Mouse (Mus musculus): ENCODE data around the gene Cdh1. TPM values are rescaled to one million over a fixed set of nuclear protein-coding genes. Genes with fewer than 3 reads are reported as not detected.
"Not testable (repeated sequence)": the region's sequence is repeated elsewhere in the genome, so short reads cannot be mapped to it uniquely, and the experiment has no call there.

The Cdh1 gene
- polyA plus RNA-seq, 1 experiment from 2014 or later, result 1.7 TPM

- Histone ChIP-seq H3K27ac (no peak overlapping the region), H3K4me3 (peak overlapping the region; percentile 52), H3K36me3 (no peaks in the 10 kb centered on the region), H3K9me3 (no peaks in the 10 kb centered on the region), H3K4me1 (replicated peaks) (peaks cover 16% of the 10 kb centered on the region), H3K9ac (peak overlapping the region; percentile 61; the same call in 1 of the 2 replicates), H3K4me2 (peak overlapping the region; percentile 94), H3K27me3 (peaks cover 62% of the 10 kb centered on the region)
- no peak for ATAC-seq (ENCODE audit: low FRiP score)
- 1% methylated on average over 19 of the region's 19 CpGs for WGBS
Observed at GRCm38 (mm10) chr8:106603933-106604332, 782 bp downstream of the Cdh1 start.

DNA sequence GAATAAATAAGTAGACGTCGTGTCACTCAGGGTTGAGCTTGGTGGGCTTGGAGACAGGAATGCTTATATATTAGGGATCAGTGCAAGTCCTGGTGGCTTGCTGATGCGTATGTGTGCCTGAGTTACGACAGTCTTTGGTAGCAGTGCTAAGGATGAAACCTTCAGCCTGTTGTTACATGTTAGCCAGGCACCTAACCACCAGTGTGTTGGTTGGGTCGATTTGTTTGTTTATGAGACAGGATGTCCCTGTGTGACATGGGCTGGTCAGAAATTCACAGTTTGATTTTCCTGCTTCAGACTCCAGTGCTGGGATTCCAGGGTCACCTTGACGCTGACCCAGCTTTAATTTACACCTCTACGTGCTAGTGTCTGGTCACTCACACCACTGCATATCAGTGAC lies 2.5 kb downstream of the Cdh1 start:
- 74% methylated on average over 7 of the region's 7 CpGs for WGBS
- Histone ChIP-seq H3K27ac (no peak overlapping the region), H3K9me3 (no peaks in the 10 kb centered on the region), H3K4me1 (replicated peaks) (peaks cover 16% of the 10 kb centered on the region), H3K36me3 (no peaks in the 10 kb centered on the region), H3K27me3 (peaks cover 62% of the 10 kb centered on the region), H3K4me3 (no peak overlapping the region), H3K9ac (no peak overlapping the region), H3K4me2 (no peak overlapping the region)
- ATAC-seq (ENCODE audit: low FRiP score), result no peak

GRCm38 (mm10) chr8:106606121-106606520 lies 3.0 kb downstream of the Cdh1 start:
- no peak overlapping the region for H3K27ac ChIP-seq
- H3K9ac ChIP-seq, result no peak overlapping the region
- no peaks in the 10 kb centered on the region for H3K9me3 ChIP-seq
- H3K4me2 ChIP-seq, result no peak overlapping the region
- H3K36me3 ChIP-seq, result no peaks in the 10 kb centered on the region
- H3K4me3 ChIP-seq, result no peak overlapping the region
- H3K27me3 ChIP-seq, result peaks cover 62% of the 10 kb centered on the region
- no peak for ATAC-seq (ENCODE audit: low FRiP score)
- H3K4me1 ChIP-seq (replicated peaks), result peaks cover 16% of the 10 kb centered on the region
- 52% methylated on average over 4 of the region's 4 CpGs for WGBS

DNA sequence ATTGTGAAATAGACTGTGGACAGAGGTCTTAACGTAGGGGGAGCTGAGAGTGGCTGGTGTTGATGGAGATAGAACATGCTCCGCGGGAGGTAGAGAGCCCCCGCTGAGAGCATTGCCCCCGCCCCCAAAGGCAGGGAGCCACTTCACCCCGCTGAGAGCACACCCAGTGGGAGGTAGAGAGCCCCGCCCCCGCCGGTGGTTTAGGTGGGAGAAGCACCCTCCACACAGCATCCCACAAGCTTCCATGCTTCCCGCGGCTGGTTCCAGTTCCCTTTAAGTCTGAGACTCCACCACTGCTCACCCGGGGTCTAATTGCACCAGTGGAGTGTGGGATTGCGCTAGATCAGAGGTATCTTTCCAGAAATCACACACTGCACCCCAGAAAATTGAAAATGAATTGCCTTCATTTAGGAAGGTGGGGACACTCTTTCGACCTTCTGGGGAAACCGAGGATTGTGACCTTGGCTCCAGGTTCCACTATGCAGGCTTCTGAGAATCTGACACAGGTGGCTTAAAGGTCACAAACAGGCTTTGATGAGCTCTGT lies 3.5 kb downstream of the Cdh1 start:
- Histone ChIP-seq H3K4me3 (no peak overlapping the region), H3K36me3 (no peaks in the 10 kb centered on the region), H3K9me3 (no peaks in the 10 kb centered on the region), H3K27ac (no peak overlapping the region), H3K27me3 (peaks cover 57% of the 10 kb centered on the region), H3K4me1 (replicated peaks) (peaks cover 16% of the 10 kb centered on the region), H3K4me2 (no peak overlapping the region), H3K9ac (no peak overlapping the region)
- ATAC-seq (ENCODE audit: low FRiP score), result no peak
- WGBS, result 41% methylated on average over 15 of the region's 15 CpGs

GRCm38 (mm10) chr8:106607783-106608182 lies 4.6 kb downstream of the Cdh1 start:
- peaks cover 46% of the 10 kb centered on the region for H3K27me3 ChIP-seq
- ATAC-seq (ENCODE audit: low FRiP score); H3K4me2 ChIP-seq; H3K4me3 ChIP-seq; H3K36me3 ChIP-seq; H3K9ac ChIP-seq; H3K9me3 ChIP-seq; H3K27ac ChIP-seq: not testable (repeated sequence)
- peaks cover 14% of the 10 kb centered on the region for H3K4me1 ChIP-seq (replicated peaks)
- 87% methylated on average over 4 of the region's 4 CpGs for WGBS

DNA sequence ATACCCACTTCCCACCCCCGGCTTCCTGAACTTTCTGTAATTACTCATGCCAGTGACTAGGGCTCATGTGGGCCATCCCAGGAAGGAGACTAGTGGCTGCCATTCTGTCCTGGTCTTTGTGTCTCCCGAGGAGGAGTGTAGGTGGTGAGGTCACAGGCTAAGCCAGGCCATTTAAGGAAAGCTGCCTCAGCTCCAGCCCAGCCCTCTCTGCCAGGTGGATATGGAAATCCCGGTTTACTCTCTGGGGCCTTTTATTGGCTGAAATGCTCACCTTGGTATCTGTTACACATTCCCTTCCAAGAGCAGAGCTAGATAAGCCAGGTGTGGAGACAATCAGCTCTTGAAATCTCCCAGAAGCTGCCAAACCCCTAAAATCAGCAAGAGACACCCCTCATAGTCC lies 5.3 kb downstream of the Cdh1 start:
- Histone ChIP-seq H3K27me3 (peaks cover 40% of the 10 kb centered on the region), H3K36me3 (no peaks in the 10 kb centered on the region), H3K4me2 (no peak overlapping the region), H3K4me1 (replicated peaks) (peaks cover 8% of the 10 kb centered on the region), H3K9ac (no peak overlapping the region), H3K9me3 (no peaks in the 10 kb centered on the region), H3K27ac (no peak overlapping the region), H3K4me3 (no peak overlapping the region)
- 62% methylated on average over 3 of the region's 3 CpGs for WGBS
- no peak for ATAC-seq (ENCODE audit: low FRiP score)

DNA sequence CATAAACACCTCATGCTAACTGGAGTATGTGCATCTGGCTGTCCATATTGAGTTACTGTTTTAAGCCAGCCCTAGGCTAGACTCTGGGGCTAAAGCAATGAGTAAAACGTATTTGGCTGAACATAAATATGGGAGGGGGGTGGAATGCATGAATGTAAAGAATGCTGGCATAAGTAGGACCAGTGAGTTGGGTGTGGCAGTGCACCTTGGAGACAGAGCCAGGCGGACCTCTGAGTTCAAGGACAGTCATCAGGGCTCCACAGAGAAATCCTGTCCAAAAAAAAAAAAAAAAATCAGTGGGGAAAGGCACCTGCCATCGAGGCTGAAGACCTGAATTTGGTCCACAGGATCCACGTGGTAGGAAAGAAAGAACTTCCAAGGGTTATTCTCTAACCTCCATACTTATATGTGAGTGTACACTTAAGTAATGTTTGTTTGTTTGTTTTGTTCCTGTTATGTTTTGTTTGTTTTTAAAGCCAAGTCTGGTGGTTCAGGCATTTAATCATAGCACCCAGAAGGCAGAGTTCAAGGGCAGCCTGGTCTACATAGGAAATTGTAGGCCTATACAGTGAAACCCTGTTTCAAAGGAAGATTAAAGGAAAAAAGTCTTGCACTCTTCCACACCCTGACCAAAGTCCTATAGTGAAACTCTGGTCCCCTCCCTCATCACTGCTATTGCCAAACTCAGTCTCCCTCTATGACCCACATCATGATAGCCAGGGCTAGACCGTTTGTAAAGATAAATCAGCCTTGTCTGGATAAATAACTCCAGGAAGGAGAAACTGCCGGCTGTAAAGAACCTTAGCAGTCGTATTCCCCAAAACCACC lies 6.1 kb downstream of the Cdh1 start:
- no peaks in the 10 kb centered on the region for H3K9me3 ChIP-seq
- ATAC-seq (ENCODE audit: low FRiP score), result no peak
- WGBS, result 79% methylated on average over 7 of the region's 7 CpGs

GRCm38 (mm10) chr8:106610958-106611640 lies 7.9 kb downstream of the Cdh1 start:
- H3K4me3 ChIP-seq, result no peak overlapping the region
- H3K4me1 ChIP-seq (replicated peaks), result no peaks in the 10 kb centered on the region
- 58% methylated on average over 9 of the region's 9 CpGs for WGBS
- no peak overlapping the region for H3K27ac ChIP-seq
- no peak overlapping the region for H3K9ac ChIP-seq
- H3K27me3 ChIP-seq, result peaks cover 14% of the 10 kb centered on the region
- no peaks in the 10 kb centered on the region for H3K9me3 ChIP-seq
- H3K4me2 ChIP-seq, result no peak overlapping the region
- no peaks in the 10 kb centered on the region for H3K36me3 ChIP-seq
- no peak for ATAC-seq (ENCODE audit: low FRiP score)

More for the DNA sequence above, 6.1 kb downstream of the Cdh1 start:
- H3K4me2 ChIP-seq, result no peak overlapping the region
- no peak overlapping the region for H3K4me3 ChIP-seq
- H3K4me1 ChIP-seq (replicated peaks), result no peaks in the 10 kb centered on the region
- peaks cover 31% of the 10 kb centered on the region for H3K27me3 ChIP-seq
- H3K36me3 ChIP-seq, result no peaks in the 10 kb centered on the region
- H3K27ac ChIP-seq, result no peak overlapping the region
- no peak overlapping the region for H3K9ac ChIP-seq

GRCm38 (mm10) chr8:106612047-106612446 lies 8.9 kb downstream of the Cdh1 start:
- Histone ChIP-seq H3K4me3 (no peak overlapping the region), H3K27ac (no peak overlapping the region), H3K4me2 (no peak overlapping the region), H3K36me3 (no peaks in the 10 kb centered on the region), H3K9me3 (no peaks in the 10 kb centered on the region), H3K9ac (no peak overlapping the region), H3K4me1 (replicated peaks) (no peaks in the 10 kb centered on the region), H3K27me3 (peaks cover 5% of the 10 kb centered on the region)
- WGBS, result 66% methylated on average over 3 of the region's 3 CpGs
- no peak for ATAC-seq (ENCODE audit: low FRiP score)

DNA sequence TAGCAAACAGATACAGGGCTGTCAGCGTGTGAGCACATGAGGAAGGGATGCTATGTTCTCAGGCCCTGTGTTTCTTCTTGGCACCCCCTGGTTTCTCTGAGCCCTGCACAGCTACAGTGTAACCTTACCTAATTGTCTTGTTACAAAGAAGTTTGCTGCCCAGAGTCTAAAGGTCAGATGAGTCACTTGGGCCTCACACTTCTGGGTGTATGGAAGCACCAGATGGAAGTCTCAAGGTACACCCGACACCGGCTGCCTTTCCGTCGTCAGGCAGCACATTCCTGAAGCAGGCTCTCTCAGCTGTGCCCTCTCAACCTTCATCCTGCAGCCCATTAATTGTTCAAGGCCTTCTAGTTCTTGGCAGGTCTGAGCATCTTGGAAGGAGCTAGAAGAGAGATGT lies 11.6 kb downstream of the Cdh1 start:
- H3K9me3 ChIP-seq, result no peaks in the 10 kb centered on the region
- peaks cover 9% of the 10 kb centered on the region for H3K4me1 ChIP-seq (replicated peaks)
- no peak for ATAC-seq (ENCODE audit: low FRiP score)
- no peaks in the 10 kb centered on the region for H3K36me3 ChIP-seq
- no peak overlapping the region for H3K4me3 ChIP-seq
- no peak overlapping the region for H3K27ac ChIP-seq
- no peak overlapping the region for H3K9ac ChIP-seq
- H3K27me3 ChIP-seq, result no peaks in the 10 kb centered on the region; the same call in 1 of the 2 replicates
- H3K4me2 ChIP-seq, result no peak overlapping the region
- WGBS, result 61% methylated on average over 5 of the region's 5 CpGs

GRCm38 (mm10) chr8:106615661-106616299 lies 12.6 kb downstream of the Cdh1 start:
- Histone ChIP-seq H3K9me3 (no peaks in the 10 kb centered on the region), H3K4me2 (no peak overlapping the region), H3K4me1 (replicated peaks) (peaks cover 10% of the 10 kb centered on the region), H3K4me3 (no peak overlapping the region), H3K36me3 (no peaks in the 10 kb centered on the region), H3K27me3 (no peaks in the 10 kb centered on the region), H3K27ac (no peak overlapping the region), H3K9ac (no peak overlapping the region)
- ATAC-seq (ENCODE audit: low FRiP score), result no peak
- 79% methylated on average over 10 of the region's 10 CpGs for WGBS

GRCm38 (mm10) chr8:106616679-106617078 lies 13.5 kb downstream of the Cdh1 start:
- H3K4me1 ChIP-seq (replicated peaks), result peaks cover 10% of the 10 kb centered on the region
- no peak overlapping the region for H3K27ac ChIP-seq
- ATAC-seq (ENCODE audit: low FRiP score), result no peak
- no peak overlapping the region for H3K4me2 ChIP-seq
- H3K9me3 ChIP-seq, result no peaks in the 10 kb centered on the region
- H3K4me3 ChIP-seq, result no peak overlapping the region
- no peaks in the 10 kb centered on the region for H3K36me3 ChIP-seq
- H3K9ac ChIP-seq, result no peak overlapping the region
- no peaks in the 10 kb centered on the region for H3K27me3 ChIP-seq
- WGBS, result 45% methylated on average over 4 of the region's 4 CpGs
